Mouse (Mus musculus) lung, adult 2 months (tissue): ENCODE results near the gene Kif2a.

ENCODE experiments used
- CTCF ChIP-seq: fragments of 200-500 bp; IDR thresholded peaks from 2 replicates; pipeline ENCODE4 v1.5.1; 2011; ENCODE audit warnings: mild to moderate bottlenecking, low read length, control low read depth; ENCODE audit not compliant: insufficient read depth
- POLR2A ChIP-seq: fragments of 200-500 bp; IDR thresholded peaks from 2 replicates; pipeline ENCODE4 v1.6.1; 2011; ENCODE audit warnings: low read depth, mild to moderate bottlenecking, control low read depth, low read length, borderline replicate concordance; ENCODE audit errors: extremely low read depth

DNA sequence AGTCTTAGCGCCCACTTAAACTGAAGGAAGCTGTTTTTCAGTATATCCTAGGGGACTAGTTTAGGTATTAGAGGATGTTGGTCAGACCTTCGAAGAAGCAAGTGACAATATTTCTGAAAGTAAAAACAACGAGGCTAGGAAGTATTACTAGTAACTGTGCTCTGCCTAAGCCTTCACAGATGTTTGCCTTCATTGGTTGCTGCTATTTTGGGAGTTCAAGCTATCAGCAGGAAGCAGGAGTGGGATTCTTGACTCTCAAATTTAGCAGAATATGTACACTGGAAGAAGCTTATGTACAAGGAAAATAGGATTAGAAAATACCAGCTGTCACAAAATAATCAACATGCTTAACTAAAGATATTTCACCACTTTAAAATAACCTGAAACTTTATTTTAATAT, 29.4 kb upstream of the Kif2a start:
- TF ChIP-seq CTCF (no peak), POLR2A (no peak)
